In genomic region chr7:105425424-105426043, GRCm38 (mm10) we compare ENCODE assay signal across 8 mouse cellular contexts. TPM values are rescaled to one million over a fixed set of nuclear protein-coding genes. Genes with fewer than 3 reads are reported as not detected.
DNase-seq lines count a peak whose midpoint lies in the region; ATAC-seq and TF ChIP-seq lines count a peak whose summit lies in the region.

Gene Cckbr, plus strand, starts transcription at chr7:105425731.

- peak; percentile 89 for ATAC-seq in forebrain, embryonic 13.5 days

- DNase-seq in frontal cortex, adult 2 months (ENCODE audit: extremely low spot score in 1 of 2, low spot score in 1 of 2) = peak in 1 of 2 experiments; percentile 75
- DNase-seq in frontal cortex, postnatal 10 days (ENCODE audit: low spot score in 2 of 2) = no peak
- DNase-seq in limb, embryonic 10.5 days (ENCODE audit: low spot score) = peak; percentile 51
- peak; percentile 46 to 56 for DNase-seq in right cerebral cortex, postnatal 10 days (ENCODE audit: low spot score in 2 of 2)
- DNase-seq in layer of hippocampus, postnatal 36 days = no peak
- DNase-seq in lung, postnatal 36 days = no peak

- H3K9ac ChIP-seq in forebrain, embryonic 13.5 days = peak within 1 kb of the TSS; percentile 61

- H3K4me2 ChIP-seq in forebrain, embryonic 13.5 days = peak within 1 kb of the TSS; percentile 92

- peaks cover 11% of the 10 kb centered on the region for H3K4me1 ChIP-seq in E14TG2a.4 (replicated peaks; ENCODE audit: low read depth, low read length)
- H3K4me1 ChIP-seq in forebrain, embryonic 13.5 days = peaks cover 9% of the 10 kb centered on the region
- H3K4me1 ChIP-seq in limb, embryonic 10.5 days = peaks cover 11% of the 10 kb centered on the region; the same call in 1 of the 2 replicates

- H3K27me3 ChIP-seq in E14TG2a.4 (ENCODE audit: insufficient read depth, low read length) = peaks cover 74% of the 10 kb centered on the region
- H3K27me3 ChIP-seq in forebrain, embryonic 13.5 days = peaks cover 24% of the 10 kb centered on the region
- H3K27me3 ChIP-seq in limb, embryonic 10.5 days (ENCODE audit: low read depth, poor library complexity, severe bottlenecking) = peaks cover 56% of the 10 kb centered on the region

- WGBS in forebrain, embryonic 13.5 days = 1% methylated on average over 29 of the region's 31 CpGs
- WGBS in limb, embryonic 10.5 days = 1% methylated on average over 31 of the region's 31 CpGs

- peak within 1 kb of the TSS; percentile 77 for H3K4me3 ChIP-seq in E14TG2a.4 (replicated peaks; ENCODE audit: low read length)
- H3K4me3 ChIP-seq in forebrain, embryonic 13.5 days = peak within 1 kb of the TSS; percentile 49
- H3K4me3 ChIP-seq in limb, embryonic 10.5 days = peak within 1 kb of the TSS; percentile 50

- no peak for TF ChIP-seq CTCF in E14TG2a.4 (conservative IDR thresholded peaks at IDR 0.05; ENCODE audit: low read length)

- no peaks in the 10 kb centered on the region for H3K36me3 ChIP-seq in E14TG2a.4 (ENCODE audit: insufficient read depth, low read length)
- no peaks in the 10 kb centered on the region for H3K36me3 ChIP-seq in forebrain, embryonic 13.5 days (ENCODE audit: poor library complexity, severe bottlenecking)
- no peaks in the 10 kb centered on the region for H3K36me3 ChIP-seq in limb, embryonic 10.5 days

- H3K9me3 ChIP-seq in E14TG2a.4 (ENCODE audit: low read length) = no peaks in the 10 kb centered on the region
- H3K9me3 ChIP-seq in forebrain, embryonic 13.5 days (replicated peaks) = no peaks in the 10 kb centered on the region
- no peaks in the 10 kb centered on the region for H3K9me3 ChIP-seq in limb, embryonic 10.5 days (replicated peaks)

- no peak within 1 kb of the TSS for H3K27ac ChIP-seq in forebrain, embryonic 13.5 days
- H3K27ac ChIP-seq in limb, embryonic 10.5 days = no peak within 1 kb of the TSS; the same call in 1 of the 2 replicates

RNA-seq across cellular contexts. Expression of gene Cckbr, which starts in this region (rescaled TPM):
- 72.2 and 80.3 TPM in 2 replicates for polyA plus RNA-seq in frontal cortex, adult 2 months (2012; rRNA removed)
- 0.21 and 0.57 TPM in 2 replicates for polyA plus RNA-seq in forebrain, embryonic 13.5 days (2015; fragmentation: Nextera tagmentation; extraction: Ambion mirVana)
- 0.05 TPM in 2 replicates for polyA plus RNA-seq in limb, embryonic 10.5 days (2016; fragmentation: Nextera tagmentation; extraction: Ambion mirVana)
- total RNA-seq in layer of hippocampus, postnatal 36 days (2021) = 1 to 10 TPM; 5.9 to 6.6 TPM

Comparison
In these comparisons a context has a peak if more than half of its experiments do, and no peak if none do; other contexts are left out.
1. RNA of gene Cckbr (polyA plus RNA-seq): 72.2 to 80.3 TPM in frontal cortex, adult 2 months; 0.21 to 0.57 TPM in forebrain, embryonic 13.5 days and 0.05 TPM in limb, embryonic 10.5 days; every median in the first group is over 10 times any median in the second.
2. Peak in ATAC-seq, H3K4me3 ChIP-seq, H3K9ac ChIP-seq and H3K4me2 ChIP-seq in forebrain, embryonic 13.5 days; RNA of the gene not detected or under 1 TPM.
3. Peak in DNase-seq and H3K4me3 ChIP-seq in limb, embryonic 10.5 days; RNA of the gene not detected or under 1 TPM.
4. DNase-seq: peak in right cerebral cortex, postnatal 10 days (2 of 2); none in frontal cortex, postnatal 10 days (0 of 2), layer of hippocampus, postnatal 36 days (0 of 2) and lung, postnatal 36 days (single experiment).
5. Peak in every context shown above with its lines, with median percentiles within 50 percentile points of each other: H3K4me3 ChIP-seq.